10 mouse cellular contexts compared by ENCODE assay signal in the genomic region with DNA sequence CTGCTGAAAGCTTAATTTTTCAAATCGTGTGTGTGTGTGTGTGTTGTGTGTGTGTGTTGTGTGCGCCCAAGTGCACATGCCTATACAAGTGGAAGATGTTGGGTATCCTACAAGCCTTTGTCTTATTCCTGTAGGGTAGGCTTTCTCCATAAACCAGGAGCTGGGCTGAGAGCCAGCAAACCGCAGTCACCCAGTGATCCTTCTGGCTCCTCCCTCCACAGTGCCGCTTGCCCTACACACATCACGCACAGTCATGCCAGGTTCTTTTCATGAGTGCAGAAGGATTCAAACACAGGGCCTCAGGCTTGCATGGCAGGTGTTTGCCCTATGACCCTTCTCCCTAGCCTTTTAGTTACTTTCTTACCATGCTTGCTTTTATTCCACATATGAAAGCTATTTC. TPM values are rescaled to one million over a fixed set of nuclear protein-coding genes. Genes with fewer than 3 reads are reported as not detected.
A peak's percentile ranks its signal among the peaks of the same experiment; 100 is the strongest.
DNase-seq lines count a peak whose midpoint lies in the region; ATAC-seq and TF ChIP-seq lines count a peak whose summit lies in the region.
"Had no signal": no experiment of that assay in that cellular context is flagged by ENCODE, and none has a peak within 500 bp of the region (broad histone marks: within the 10 kb centered on the region; RNA-seq: fewer than 3 reads in every experiment).

No protein-coding gene starts in this region.

- no peaks in the 10 kb centered on the region for H3K9me3 ChIP-seq in heart, embryonic 11.5 days (replicated peaks; ENCODE audit: control insufficient read depth, low read length)
- H3K9me3 ChIP-seq in midbrain, embryonic 14.5 days (ENCODE audit: control insufficient read depth, low read length), result no peaks in the 10 kb centered on the region
- H3K9me3 ChIP-seq in midbrain, embryonic 11.5 days (ENCODE audit: control insufficient read depth, low read length), result no peaks in the 10 kb centered on the region
- H3K9me3 ChIP-seq in forebrain, embryonic 13.5 days (replicated peaks), result no peaks in the 10 kb centered on the region
- no peaks in the 10 kb centered on the region for H3K9me3 ChIP-seq in midbrain, postnatal 0 days (ENCODE audit: low read length)
- H3K9me3 ChIP-seq in stomach, postnatal 0 days (ENCODE audit: control insufficient read depth, low read length), result no peaks in the 10 kb centered on the region

- no peak for TF ChIP-seq CTCF in midbrain, postnatal 0 days (IDR thresholded peaks at IDR 0.05)
- TF ChIP-seq CTCF in stomach, postnatal 0 days (IDR thresholded peaks at IDR 0.05; ENCODE audit: low read depth), result no peak

- H3K27me3 ChIP-seq in heart, embryonic 11.5 days (ENCODE audit: control insufficient read depth, insufficient read depth, low read length), result no peaks in the 10 kb centered on the region
- no peaks in the 10 kb centered on the region for H3K27me3 ChIP-seq in midbrain, embryonic 14.5 days (ENCODE audit: control insufficient read depth, insufficient read depth, low read length)
- no peaks in the 10 kb centered on the region for H3K27me3 ChIP-seq in midbrain, embryonic 11.5 days (ENCODE audit: control insufficient read depth, insufficient read depth, low read length)
- no peaks in the 10 kb centered on the region for H3K27me3 ChIP-seq in forebrain, embryonic 13.5 days
- no peaks in the 10 kb centered on the region for H3K27me3 ChIP-seq in midbrain, postnatal 0 days (ENCODE audit: insufficient read depth, low read length)
- no peaks in the 10 kb centered on the region for H3K27me3 ChIP-seq in stomach, postnatal 0 days (ENCODE audit: control insufficient read depth, insufficient read depth, low read length)

- no peaks in the 10 kb centered on the region for H3K36me3 ChIP-seq in heart, embryonic 11.5 days (ENCODE audit: control insufficient read depth, insufficient read depth, low read length)
- no peaks in the 10 kb centered on the region for H3K36me3 ChIP-seq in midbrain, embryonic 14.5 days (ENCODE audit: control insufficient read depth, insufficient read depth, low read length)
- no peaks in the 10 kb centered on the region for H3K36me3 ChIP-seq in midbrain, embryonic 11.5 days (ENCODE audit: control insufficient read depth, insufficient read depth, low read length)
- H3K36me3 ChIP-seq in forebrain, embryonic 13.5 days (ENCODE audit: poor library complexity, severe bottlenecking), result no peaks in the 10 kb centered on the region
- H3K36me3 ChIP-seq in midbrain, postnatal 0 days (ENCODE audit: insufficient read depth, low read length), result no peaks in the 10 kb centered on the region
- no peaks in the 10 kb centered on the region for H3K36me3 ChIP-seq in stomach, postnatal 0 days (ENCODE audit: control insufficient read depth, insufficient read depth, low read length)

- H3K9ac ChIP-seq in heart, embryonic 11.5 days (ENCODE audit: low read depth, low read length), result no peak overlapping the region
- no peak overlapping the region for H3K9ac ChIP-seq in midbrain, embryonic 14.5 days (replicated peaks; ENCODE audit: low read length)
- H3K9ac ChIP-seq in midbrain, embryonic 11.5 days (ENCODE audit: low read length), result no peak overlapping the region
- no peak overlapping the region for H3K9ac ChIP-seq in forebrain, embryonic 13.5 days
- H3K9ac ChIP-seq in midbrain, postnatal 0 days (replicated peaks; ENCODE audit: low read length, poor library complexity, severe bottlenecking), result no peak overlapping the region
- no peak overlapping the region for H3K9ac ChIP-seq in stomach, postnatal 0 days (ENCODE audit: low read length)

- ATAC-seq in heart, embryonic 11.5 days (replicated peaks; ENCODE audit: insufficient number of reproducible peaks, low FRiP score, low TSS enrichment), result no peak
- peak; percentile 31; the same call in 1 of the 2 replicates for ATAC-seq in midbrain, embryonic 14.5 days (ENCODE audit: low FRiP score, low TSS enrichment)
- ATAC-seq in midbrain, embryonic 11.5 days (ENCODE audit: low FRiP score), result no peak
- ATAC-seq in forebrain, embryonic 13.5 days, result peak; percentile 65
- ATAC-seq in midbrain, postnatal 0 days (ENCODE audit: low FRiP score), result 0 out of 2 replicates have a peak, but pooled peaks have one; percentile 29
- no peak for ATAC-seq in stomach, postnatal 0 days (ENCODE audit: low FRiP score, low TSS enrichment)
- ATAC-seq: activated CD4-positive, CD25-positive, alpha-beta regulatory T cell, adult 4 months had no signal

- no peak overlapping the region for H3K4me3 ChIP-seq in heart, embryonic 11.5 days (ENCODE audit: low read depth, low read length)
- H3K4me3 ChIP-seq in midbrain, embryonic 14.5 days (replicated peaks; ENCODE audit: low read depth, low read length), result no peak overlapping the region
- no peak overlapping the region for H3K4me3 ChIP-seq in midbrain, embryonic 11.5 days (ENCODE audit: low read depth, low read length)
- no peak overlapping the region for H3K4me3 ChIP-seq in forebrain, embryonic 13.5 days
- H3K4me3 ChIP-seq in midbrain, postnatal 0 days (ENCODE audit: low read depth, low read length), result no peak overlapping the region
- no peak overlapping the region for H3K4me3 ChIP-seq in stomach, postnatal 0 days (ENCODE audit: low read depth, low read length)

- no peak for TF ChIP-seq EP300 in stomach, postnatal 0 days (optimal IDR thresholded peaks at IDR 0.05)

- peak; percentile 14 to 33 for DNase-seq in heart, adult 18-20 months
- no peak for DNase-seq in midbrain, embryonic 14.5 days
- no peak for DNase-seq in midbrain, embryonic 11.5 days (ENCODE audit: low spot score, missing footprints)
- no peak for DNase-seq in midbrain, postnatal 0 days (ENCODE audit: low spot score)
- DNase-seq in stomach, postnatal 0 days (ENCODE audit: low spot score), result no peak
- DNase-seq in testis, postnatal 10 days (ENCODE audit: low spot score), result no peak

- WGBS in heart, embryonic 11.5 days (ENCODE audit: insufficient replicate concordance), result 91% methylated on average over 5 of the region's 5 CpGs
- 89% methylated on average over 5 of the region's 5 CpGs for WGBS in midbrain, embryonic 14.5 days
- WGBS in midbrain, embryonic 11.5 days, result 96% methylated on average over 5 of the region's 5 CpGs
- 74% methylated on average over 5 of the region's 5 CpGs for WGBS in forebrain, embryonic 13.5 days
- WGBS in midbrain, postnatal 0 days, result 79% methylated on average over 5 of the region's 5 CpGs
- WGBS in stomach, postnatal 0 days, result 68% methylated on average over 5 of the region's 5 CpGs

- peaks cover 17% of the 10 kb centered on the region for H3K4me1 ChIP-seq in heart, embryonic 11.5 days (ENCODE audit: control insufficient read depth, insufficient read depth, low read length)
- no peaks in the 10 kb centered on the region for H3K4me1 ChIP-seq in midbrain, embryonic 14.5 days (ENCODE audit: control insufficient read depth, insufficient read depth, low read length)
- H3K4me1 ChIP-seq in midbrain, embryonic 11.5 days (ENCODE audit: control insufficient read depth, insufficient read depth, low read length), result no peaks in the 10 kb centered on the region
- 0 out of 2 replicates have a peak, but pooled peaks cover 4% of the 10 kb centered on the region for H3K4me1 ChIP-seq in forebrain, embryonic 13.5 days
- H3K4me1 ChIP-seq in midbrain, postnatal 0 days (ENCODE audit: insufficient read depth, low read length), result no peaks in the 10 kb centered on the region
- no peaks in the 10 kb centered on the region for H3K4me1 ChIP-seq in stomach, postnatal 0 days (replicated peaks; ENCODE audit: control insufficient read depth, insufficient read depth)

- H3K4me2 ChIP-seq in heart, embryonic 11.5 days, result no peak overlapping the region
- H3K4me2 ChIP-seq in midbrain, embryonic 14.5 days (ENCODE audit: low read length), result no peak overlapping the region
- H3K4me2 ChIP-seq in midbrain, embryonic 11.5 days, result no peak overlapping the region
- no peak overlapping the region for H3K4me2 ChIP-seq in forebrain, embryonic 13.5 days
- no peak overlapping the region for H3K4me2 ChIP-seq in midbrain, postnatal 0 days (ENCODE audit: low read depth, low read length, poor library complexity, severe bottlenecking)
- no peak overlapping the region for H3K4me2 ChIP-seq in stomach, postnatal 0 days (replicated peaks; ENCODE audit: low read depth)
- H3K4me2 ChIP-seq: liver, embryonic 11.5 days had no signal

- no peak overlapping the region for H3K27ac ChIP-seq in heart, embryonic 11.5 days (ENCODE audit: low read depth, low read length)
- no peak overlapping the region for H3K27ac ChIP-seq in midbrain, embryonic 14.5 days (replicated peaks; ENCODE audit: low read depth, low read length)
- no peak overlapping the region for H3K27ac ChIP-seq in midbrain, embryonic 11.5 days (ENCODE audit: low read depth, low read length)
- no peak overlapping the region for H3K27ac ChIP-seq in forebrain, embryonic 13.5 days
- no peak overlapping the region for H3K27ac ChIP-seq in midbrain, postnatal 0 days (ENCODE audit: low read depth, low read length)
- no peak overlapping the region for H3K27ac ChIP-seq in stomach, postnatal 0 days (replicated peaks)

RNA-seq across cellular contexts. Expression of a gene that starts 45.0 kb away (rescaled TPM):
- 1 to 10 TPM; 8.2 to 8.4 TPM for total RNA-seq in heart, adult 18-20 months (2021)
- polyA plus RNA-seq in heart, embryonic 11.5 days (2014; fragmentation: Nextera tagmentation; extraction: Ambion mirVana), result 10.0 and 11.9 TPM in 2 replicates
- 12.8 and 16.4 TPM in 2 replicates for polyA plus RNA-seq in midbrain, embryonic 14.5 days (2014; fragmentation: Nextera tagmentation; extraction: Ambion mirVana)
- polyA plus RNA-seq in midbrain, embryonic 11.5 days (2014; fragmentation: Nextera tagmentation; extraction: Ambion mirVana), result 17.0 and 17.7 TPM in 2 replicates
- polyA plus RNA-seq in forebrain, embryonic 13.5 days (2015; fragmentation: Nextera tagmentation; extraction: Ambion mirVana), result 17.7 and 17.9 TPM in 2 replicates
- total RNA-seq in midbrain, postnatal 0 days (2014; rRNA removed), result 5.1 and 5.4 TPM in 2 replicates
- polyA plus RNA-seq in midbrain, postnatal 0 days (2015; fragmentation: Nextera tagmentation; extraction: Ambion mirVana), result 10.3 and 10.8 TPM in 2 replicates
- polyA plus RNA-seq in stomach, postnatal 0 days (2015; fragmentation: Nextera tagmentation; extraction: Ambion mirVana), result 4.7 and 4.9 TPM in 2 replicates

Comparison
In these comparisons a context has a peak if more than half of its experiments do, and no peak if none do; other contexts are left out.
1. ATAC-seq: peak in midbrain, embryonic 14.5 days (single experiment), forebrain, embryonic 13.5 days (single experiment) and midbrain, postnatal 0 days (single experiment); none in heart, embryonic 11.5 days (single experiment), midbrain, embryonic 11.5 days (single experiment) and stomach, postnatal 0 days (single experiment).
2. DNase-seq: peak in heart, adult 18-20 months (2 of 2); none in midbrain, embryonic 14.5 days (single experiment), midbrain, embryonic 11.5 days (single experiment), midbrain, postnatal 0 days (single experiment), stomach, postnatal 0 days (single experiment) and testis, postnatal 10 days (single experiment).